Mouse (Mus musculus) heart, adult 9 months (tissue): ENCODE results near the gene Gm20914.
"Not testable (repeated sequence)": the region's sequence is repeated elsewhere in the genome, so short reads cannot be mapped to it uniquely, and the experiment has no call there.

Experiments used
- DNase-seq, 2 experiments: peaks; one replicate each; pipeline ENCODE4 v3.0.0; 2022; ENCODE audit warnings: low spot score in 2 of 2

The Gm20914 gene

DNA sequence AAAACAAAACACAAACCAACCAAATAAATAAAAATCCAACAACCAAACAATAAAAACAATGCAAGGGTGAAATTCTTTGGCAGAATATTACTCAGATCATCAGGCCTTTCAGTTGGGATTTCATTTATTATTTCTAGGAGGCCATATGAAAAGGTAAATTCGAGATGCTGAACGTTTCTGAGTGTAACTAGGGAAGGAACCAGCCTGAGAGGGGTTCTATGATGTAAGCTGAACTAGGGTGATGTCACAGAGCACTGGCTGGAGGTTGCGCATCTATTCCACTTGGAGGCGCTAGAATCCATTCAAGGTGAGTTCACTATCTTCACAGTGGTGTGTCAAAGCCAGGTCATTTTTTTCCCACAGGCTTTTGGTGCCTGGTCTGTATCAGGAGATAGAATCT lies at the start of gene Gm20914:
Gm20914 (plus strand) TSS at position 301 of the 400 bp plus-strand sequence.
- not testable (repeated sequence) for DNase-seq
